Mouse (Mus musculus) natural killer cell, adult 2 months (primary cell): ENCODE measurements around the gene Stum.

Source experiments
- DNase-seq, 2 experiments: peaks; one replicate each; pipeline ENCODE4 v3.0.0; 2022; ENCODE audit warnings: low spot score in 2 of 2

The Stum gene

GRCm38 (mm10) chr1:180499766-180500165, 16.5 kb upstream of the Stum start:
- DNase-seq = no peak

GRCm38 (mm10) chr1:180492777-180493176, 9.5 kb upstream of the Stum start:
- DNase-seq = no peak

GRCm38 (mm10) chr1:180485346-180485745, 2.0 kb upstream of the Stum start:
- no peak for DNase-seq

GRCm38 (mm10) chr1:180482840-180483398, 385 bp downstream of the Stum start:
- DNase-seq = no peak

GRCm38 (mm10) chr1:180481956-180482355, 1.3 kb downstream of the Stum start:
- no peak for DNase-seq

GRCm38 (mm10) chr1:180481331-180481730, 2.0 kb downstream of the Stum start:
- DNase-seq = no peak

- no peak for DNase-seq
These were observed 3.0 kb downstream of the Stum start for GRCm38 (mm10) chr1:180480325-180480724.

- no peak for DNase-seq
These were observed 9.7 kb downstream of the Stum start for GRCm38 (mm10) chr1:180473566-180473965.

- no peak for DNase-seq
These were observed 15.3 kb downstream of the Stum start for GRCm38 (mm10) chr1:180468004-180468403.

GRCm38 (mm10) chr1:180465620-180466019, 17.7 kb downstream of the Stum start:
- no peak for DNase-seq

- no peak for DNase-seq
These were observed 18.9 kb downstream of the Stum start for GRCm38 (mm10) chr1:180464357-180464756.

- DNase-seq = no peak
These were observed 20.3 kb downstream of the Stum start for GRCm38 (mm10) chr1:180462983-180463475.

GRCm38 (mm10) chr1:180462396-180462795, 20.9 kb downstream of the Stum start:
- DNase-seq = no peak

- DNase-seq = no peak
These were observed 22.6 kb downstream of the Stum start for GRCm38 (mm10) chr1:180460721-180461120.

GRCm38 (mm10) chr1:180458680-180459079, 24.6 kb downstream of the Stum start:
- DNase-seq = no peak

- no peak for DNase-seq
These were observed 25.0 kb downstream of the Stum start for GRCm38 (mm10) chr1:180458274-180458673.

- no peak for DNase-seq
These were observed 33.7 kb downstream of the Stum start for GRCm38 (mm10) chr1:180449641-180450040.

GRCm38 (mm10) chr1:180444411-180444810, 38.9 kb downstream of the Stum start:
- DNase-seq = no peak

GRCm38 (mm10) chr1:180439496-180439895, 43.8 kb downstream of the Stum start:
- DNase-seq = no peak

- no peak for DNase-seq
These were observed 48.4 kb downstream of the Stum start for GRCm38 (mm10) chr1:180434925-180435324.

GRCm38 (mm10) chr1:180433796-180434566, 49.3 kb downstream of the Stum start:
- DNase-seq = peak in 1 of 2 experiments; percentile 25

GRCm38 (mm10) chr1:180433098-180433538, 50.2 kb downstream of the Stum start:
- no peak for DNase-seq

- peak; percentile 71 to 75 for DNase-seq
These were observed 51.5 kb downstream of the Stum start for GRCm38 (mm10) chr1:180431833-180432232.
